Mouse (Mus musculus) intestine, embryonic 14.5 days (tissue): ENCODE data around the gene Ttc16. TPM values are rescaled to one million over a fixed set of nuclear protein-coding genes. Genes with fewer than 3 reads are reported as not detected.
A peak's percentile ranks its signal among the peaks of the same experiment; 100 is the strongest.

Experiments
- ATAC-seq: fragments of 200-750 bp; cut with Nextera tagmentation; replicated peaks from 2 replicates; pipeline ENCODE4 v1.8.0; 2017; ENCODE audit warnings: low read depth, moderate number of reproducible peaks, moderate TSS enrichment, moderate library complexity; ENCODE audit not compliant: low FRiP score, low TSS enrichment
- DNase-seq: peaks from one replicate; pipeline ENCODE4 v3.0.0-alpha.2; 2018; ENCODE audit warnings: low spot score
- H3K27ac ChIP-seq: fragments of 300-500 bp; sonication (generic); 2 replicates; pipeline ENCODE4 v1.5.1; 2014; ENCODE audit warnings: low read depth, mild to moderate bottlenecking, control low read depth
- H3K27me3 ChIP-seq: fragments of 300-500 bp; sonication (generic); replicated peaks from 2 replicates; pipeline ENCODE4 v1.6.1; 2014; ENCODE audit warnings: low read length, control low read depth; ENCODE audit not compliant: control insufficient read depth, insufficient read depth
- H3K36me3 ChIP-seq: fragments of 300-500 bp; sonication (generic); 2 replicates; pipeline ENCODE4 v1.6.1; 2014; ENCODE audit warnings: low read length, control low read depth; ENCODE audit not compliant: control insufficient read depth, insufficient read depth
- H3K4me1 ChIP-seq: fragments of 300-500 bp; sonication (generic); replicated peaks from 2 replicates; pipeline ENCODE4 v1.6.1; 2014; ENCODE audit warnings: low read length, control low read depth, mixed read lengths; ENCODE audit not compliant: control insufficient read depth, insufficient read depth
- H3K4me2 ChIP-seq: fragments of 300-500 bp; sonication (generic); 2 replicates; pipeline ENCODE4 v1.6.1; 2014; ENCODE audit warnings: low read length
- H3K4me3 ChIP-seq: fragments of 300-500 bp; sonication (generic); 2 replicates; pipeline ENCODE4 v1.5.1; 2014; ENCODE audit warnings: low read depth, low read length, control low read depth, mixed read lengths
- H3K9ac ChIP-seq: fragments of 300-500 bp; sonication (generic); 2 replicates; pipeline ENCODE4 v1.6.1; 2014; ENCODE audit warnings: mild to moderate bottlenecking, low read length
- H3K9me3 ChIP-seq: fragments of 300-500 bp; sonication (generic); 2 replicates; pipeline ENCODE4 v1.6.1; 2016; ENCODE audit warnings: low read length, control low read depth; ENCODE audit not compliant: control insufficient read depth
- WGBS: fragments of 180-500 bp; shearing (Covaris S2); extraction: QIAGEN DNeasy Blood & Tissue Kit; methylation state at CpG from one replicate; pipeline ENCODE4 v1.1.7; 2014; 5-methylcytosine and 5-hydroxymethylcytosine counted together
- polyA plus RNA-seq: library from polyadenylated mRNA; unstranded; fragments of >200 nt; fragmentation: Nextera tagmentation; extraction: Ambion mirVana; gene quantifications from 2 replicates; pipeline ENCODE4 v1.2.1, GENCODE M21; 2014

Ttc16 gene
- polyA plus RNA-seq, 1 experiment from 2014 or later = 0.20 TPM

GRCm38 (mm10) chr2:32771886-32772285 lies 3.5 kb downstream of the Ttc16 start:
- 23% methylated on average over 12 of the region's 12 CpGs for WGBS
- Histone ChIP-seq H3K4me2 (no peak overlapping the region), H3K9ac (no peak overlapping the region), H3K4me3 (no peak overlapping the region), H3K27me3 (no peaks in the 10 kb centered on the region), H3K27ac (no peak overlapping the region), H3K9me3 (no peaks in the 10 kb centered on the region), H3K4me1 (peaks cover 11% of the 10 kb centered on the region), H3K36me3 (no peaks in the 10 kb centered on the region)
- ATAC-seq (no peak), DNase-seq (no peak)

GRCm38 (mm10) chr2:32769327-32770085 lies 5.9 kb downstream of the Ttc16 start:
- H3K9me3 ChIP-seq = no peaks in the 10 kb centered on the region
- H3K27me3 ChIP-seq = no peaks in the 10 kb centered on the region
- DNase-seq (no peak), ATAC-seq (no peak)
- no peak overlapping the region for H3K4me2 ChIP-seq
- H3K27ac ChIP-seq = no peak overlapping the region
- H3K4me3 ChIP-seq = no peak overlapping the region
- H3K9ac ChIP-seq = no peak overlapping the region
- H3K36me3 ChIP-seq = no peaks in the 10 kb centered on the region
- WGBS = 75% methylated on average over 5 of the region's 5 CpGs
- no peaks in the 10 kb centered on the region for H3K4me1 ChIP-seq

- ATAC-seq = no peak
- Histone ChIP-seq H3K4me2 (no peak overlapping the region), H3K36me3 (no peaks in the 10 kb centered on the region), H3K9me3 (no peaks in the 10 kb centered on the region), H3K4me1 (no peaks in the 10 kb centered on the region), H3K27me3 (no peaks in the 10 kb centered on the region), H3K4me3 (no peak overlapping the region), H3K27ac (no peak overlapping the region), H3K9ac (no peak overlapping the region)
- WGBS = 50% methylated on average over 19 of the region's 19 CpGs
- DNase-seq = peak; percentile 79
Measured at GRCm38 (mm10) chr2:32768661-32769285, 6.7 kb downstream of the Ttc16 start.

- no peaks in the 10 kb centered on the region for H3K4me1 ChIP-seq
- H3K36me3 ChIP-seq = peaks cover 3% of the 10 kb centered on the region
- 68% methylated on average over 12 of the region's 12 CpGs for WGBS
- H3K4me3 ChIP-seq = no peak overlapping the region
- no peak overlapping the region for H3K27ac ChIP-seq
- H3K4me2 ChIP-seq = no peak overlapping the region
- no peak for DNase-seq
- no peaks in the 10 kb centered on the region for H3K27me3 ChIP-seq
- ATAC-seq = no peak
- no peak overlapping the region for H3K9ac ChIP-seq
- no peaks in the 10 kb centered on the region for H3K9me3 ChIP-seq
Measured at GRCm38 (mm10) chr2:32767241-32767640, 8.2 kb downstream of the Ttc16 start.

- WGBS = 83% methylated on average over 3 of the region's 3 CpGs
- H3K4me1 ChIP-seq = peaks cover 1% of the 10 kb centered on the region; the same call in 1 of the 2 replicates
- ATAC-seq (no peak), DNase-seq (no peak)
- no peak overlapping the region for H3K4me2 ChIP-seq
- H3K27ac ChIP-seq = no peak overlapping the region
- peaks cover 30% of the 10 kb centered on the region for H3K36me3 ChIP-seq
- no peak overlapping the region for H3K9ac ChIP-seq
- no peaks in the 10 kb centered on the region for H3K27me3 ChIP-seq
- no peaks in the 10 kb centered on the region for H3K9me3 ChIP-seq
- H3K4me3 ChIP-seq = no peak overlapping the region
Measured at GRCm38 (mm10) chr2:32763353-32763752, 12.1 kb downstream of the Ttc16 start.

- peaks cover 4% of the 10 kb centered on the region for H3K4me1 ChIP-seq
- H3K27ac ChIP-seq = no peak overlapping the region
- ATAC-seq (no peak), DNase-seq (no peak)
- no peak overlapping the region for H3K4me3 ChIP-seq
- H3K4me2 ChIP-seq = no peak overlapping the region
- H3K9me3 ChIP-seq = no peaks in the 10 kb centered on the region
- H3K9ac ChIP-seq = no peak overlapping the region
- H3K27me3 ChIP-seq = no peaks in the 10 kb centered on the region
- 92% methylated on average over 4 of the region's 4 CpGs for WGBS
- peaks cover 30% of the 10 kb centered on the region for H3K36me3 ChIP-seq
Measured at GRCm38 (mm10) chr2:32761859-32762258, 13.6 kb downstream of the Ttc16 start.

GRCm38 (mm10) chr2:32761361-32761760 lies 14.1 kb downstream of the Ttc16 start:
- H3K36me3 ChIP-seq = peaks cover 30% of the 10 kb centered on the region
- DNase-seq (no peak), ATAC-seq (no peak)
- H3K9ac ChIP-seq = no peak overlapping the region
- no peak overlapping the region for H3K4me2 ChIP-seq
- no peaks in the 10 kb centered on the region for H3K9me3 ChIP-seq
- WGBS = 91% methylated on average over 14 of the region's 14 CpGs
- no peaks in the 10 kb centered on the region for H3K27me3 ChIP-seq
- no peak overlapping the region for H3K4me3 ChIP-seq
- H3K27ac ChIP-seq = no peak overlapping the region
- H3K4me1 ChIP-seq = peaks cover 4% of the 10 kb centered on the region

- Histone ChIP-seq H3K27me3 (no peaks in the 10 kb centered on the region), H3K4me1 (peaks cover 4% of the 10 kb centered on the region), H3K4me3 (no peak overlapping the region), H3K27ac (no peak overlapping the region), H3K4me2 (no peak overlapping the region), H3K9ac (no peak overlapping the region), H3K36me3 (peaks cover 42% of the 10 kb centered on the region), H3K9me3 (no peaks in the 10 kb centered on the region)
- 86% methylated on average over 2 of the region's 2 CpGs for WGBS
- ATAC-seq (no peak), DNase-seq (no peak)
Measured at GRCm38 (mm10) chr2:32759001-32759400, 16.4 kb downstream of the Ttc16 start.

GRCm38 (mm10) chr2:32758503-32758902 lies 16.9 kb downstream of the Ttc16 start:
- peaks cover 4% of the 10 kb centered on the region for H3K4me1 ChIP-seq
- no peak overlapping the region for H3K4me3 ChIP-seq
- no peak overlapping the region for H3K9ac ChIP-seq
- ATAC-seq (no peak), DNase-seq (no peak)
- H3K9me3 ChIP-seq = no peaks in the 10 kb centered on the region
- peaks cover 45% of the 10 kb centered on the region for H3K36me3 ChIP-seq
- WGBS = 65% methylated on average over 8 of the region's 8 CpGs
- H3K27me3 ChIP-seq = no peaks in the 10 kb centered on the region
- no peak overlapping the region for H3K4me2 ChIP-seq
- H3K27ac ChIP-seq = no peak overlapping the region
